Comparison of ENCODE assay signal across 18 mouse cellular contexts in the genomic region with DNA sequence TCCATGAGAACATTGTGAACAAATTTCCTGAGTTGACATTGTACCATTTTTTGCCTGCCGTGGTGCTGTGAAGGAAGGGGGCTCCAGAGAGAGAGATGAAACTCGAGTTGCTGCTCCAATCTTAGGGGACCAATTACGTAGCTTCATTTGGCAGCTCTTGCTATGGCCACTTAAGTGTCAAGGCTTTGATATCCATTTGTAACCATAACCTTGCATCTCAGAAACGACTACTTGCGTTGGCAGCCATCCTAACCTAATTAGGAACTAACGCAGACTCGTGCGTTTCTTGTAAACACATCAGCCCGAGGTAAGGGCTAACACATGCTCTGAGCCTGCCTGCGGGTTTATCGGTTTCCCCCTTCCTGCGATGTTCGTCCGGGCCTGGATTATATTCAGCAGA.
A peak's percentile ranks its signal among the peaks of the same experiment; 100 is the strongest.
DNase-seq lines count a peak whose midpoint lies in the region; ATAC-seq lines count a peak whose summit lies in the region.
"Had no signal": no experiment of that assay in that cellular context is flagged by ENCODE, and none has a peak within 500 bp of the region (broad histone marks: within the 10 kb centered on the region; RNA-seq: fewer than 3 reads in every experiment).

No protein-coding gene starts in this region.

- H3K4me1 ChIP-seq in heart, embryonic 13.5 days: no peaks in the 10 kb centered on the region
- no peaks in the 10 kb centered on the region for H3K4me1 ChIP-seq in lung, embryonic 16.5 days (replicated peaks; ENCODE audit: control insufficient read depth, insufficient read depth, low read length)
- peaks cover 5% of the 10 kb centered on the region; the same call in 1 of the 2 replicates for H3K4me1 ChIP-seq in embryonic facial prominence, embryonic 15.5 days
- no peaks in the 10 kb centered on the region for H3K4me1 ChIP-seq in stomach, embryonic 15.5 days
- H3K4me1 ChIP-seq: neural tube, embryonic 13.5 days had no signal

- WGBS in heart, embryonic 13.5 days: 64% methylated on average over 14 of the region's 14 CpGs
- WGBS in lung, embryonic 16.5 days: 31% methylated on average over 14 of the region's 14 CpGs
- 29% methylated on average over 14 of the region's 14 CpGs for WGBS in embryonic facial prominence, embryonic 15.5 days
- WGBS in stomach, embryonic 15.5 days: 31% methylated on average over 14 of the region's 14 CpGs

- H3K27ac ChIP-seq in heart, embryonic 13.5 days (replicated peaks): no peak overlapping the region
- H3K27ac ChIP-seq in lung, embryonic 16.5 days (ENCODE audit: low read length): no peak overlapping the region
- H3K27ac ChIP-seq in embryonic facial prominence, embryonic 15.5 days (replicated peaks): no peak overlapping the region
- no peak overlapping the region for H3K27ac ChIP-seq in stomach, embryonic 15.5 days
- H3K27ac ChIP-seq: liver, embryonic 14.5 days; neural tube, embryonic 13.5 days had no signal

- no peak overlapping the region for H3K9ac ChIP-seq in heart, embryonic 13.5 days
- no peak overlapping the region for H3K9ac ChIP-seq in lung, embryonic 16.5 days (ENCODE audit: low read length)
- H3K9ac ChIP-seq in embryonic facial prominence, embryonic 15.5 days: no peak overlapping the region
- H3K9ac ChIP-seq in stomach, embryonic 15.5 days: no peak overlapping the region
- H3K9ac ChIP-seq: liver, embryonic 14.5 days; neural tube, embryonic 13.5 days had no signal

- H3K36me3 ChIP-seq in heart, embryonic 13.5 days: no peaks in the 10 kb centered on the region
- H3K36me3 ChIP-seq in lung, embryonic 16.5 days (ENCODE audit: control insufficient read depth, insufficient read depth, low read length): no peaks in the 10 kb centered on the region
- H3K36me3 ChIP-seq in embryonic facial prominence, embryonic 15.5 days: no peaks in the 10 kb centered on the region
- no peaks in the 10 kb centered on the region for H3K36me3 ChIP-seq in stomach, embryonic 15.5 days
- H3K36me3 ChIP-seq: G1E; neural tube, embryonic 13.5 days had no signal

- H3K27me3 ChIP-seq in heart, embryonic 13.5 days (replicated peaks): no peaks in the 10 kb centered on the region
- H3K27me3 ChIP-seq in lung, embryonic 16.5 days (ENCODE audit: control insufficient read depth, insufficient read depth, low read depth, low read length): no peaks in the 10 kb centered on the region
- no peaks in the 10 kb centered on the region for H3K27me3 ChIP-seq in embryonic facial prominence, embryonic 15.5 days
- H3K27me3 ChIP-seq in stomach, embryonic 15.5 days (replicated peaks): no peaks in the 10 kb centered on the region
- H3K27me3 ChIP-seq: neural tube, embryonic 13.5 days had no signal

- DNase-seq in heart, adult 18-20 months: no peak
- no peak for DNase-seq in lung, postnatal 25 days (ENCODE audit: low spot score)
- DNase-seq in natural killer cell, adult 2 months (ENCODE audit: low spot score in 2 of 2): no peak
- no peak for DNase-seq in layer of hippocampus, adult 9-10 months (ENCODE audit: low spot score)
- DNase-seq: B cell, adult 2 months; cerebellum, adult 9-10 months; gastrocnemius, postnatal 25 days; heart, postnatal 10 days; kidney, adult 2 months; thymus, postnatal 14 days had no signal

- H3K4me2 ChIP-seq in heart, embryonic 13.5 days: peak overlapping the region; percentile 18
- peak overlapping the region; percentile 32 for H3K4me2 ChIP-seq in lung, embryonic 16.5 days (ENCODE audit: low read depth, low read length)
- H3K4me2 ChIP-seq in embryonic facial prominence, embryonic 15.5 days (replicated peaks): peak overlapping the region; percentile 17; the same call in 1 of the 2 replicates
- peak overlapping the region; percentile 39; the same call in 1 of the 2 replicates for H3K4me2 ChIP-seq in stomach, embryonic 15.5 days
- H3K4me2 ChIP-seq: neural tube, embryonic 13.5 days had no signal

- H3K9me3 ChIP-seq in heart, embryonic 13.5 days: no peaks in the 10 kb centered on the region
- H3K9me3 ChIP-seq in lung, embryonic 16.5 days (ENCODE audit: control insufficient read depth, low read length): no peaks in the 10 kb centered on the region
- no peaks in the 10 kb centered on the region for H3K9me3 ChIP-seq in embryonic facial prominence, embryonic 15.5 days (replicated peaks)
- no peaks in the 10 kb centered on the region for H3K9me3 ChIP-seq in stomach, embryonic 15.5 days
- H3K9me3 ChIP-seq: neural tube, embryonic 13.5 days had no signal

- ATAC-seq in heart, embryonic 13.5 days (ENCODE audit: extremely low read depth, insufficient number of reproducible peaks, low FRiP score, low TSS enrichment): no peak
- no peak for ATAC-seq in lung, embryonic 16.5 days (ENCODE audit: low read depth)
- ATAC-seq in embryonic facial prominence, embryonic 15.5 days (ENCODE audit: insufficient number of reproducible peaks, low FRiP score, low TSS enrichment, low read depth): no peak; the same call in 1 of the 2 replicates
- ATAC-seq in stomach, embryonic 15.5 days (ENCODE audit: insufficient read depth, low FRiP score, low read depth): no peak
- ATAC-seq: activated CD4-positive, CD25-positive, alpha-beta regulatory T cell, adult 4 months had no signal

- H3K4me3 ChIP-seq in heart, embryonic 13.5 days: no peak overlapping the region
- H3K4me3 ChIP-seq in lung, embryonic 16.5 days (ENCODE audit: low read length): no peak overlapping the region; the same call in 1 of the 2 replicates
- H3K4me3 ChIP-seq in embryonic facial prominence, embryonic 15.5 days (replicated peaks): 0 out of 2 replicates have a peak overlapping the region, but pooled peaks have one; percentile 1
- no peak overlapping the region for H3K4me3 ChIP-seq in stomach, embryonic 15.5 days (replicated peaks)
- H3K4me3 ChIP-seq: neural tube, embryonic 13.5 days had no signal
